Mouse (Mus musculus): Measurements from ENCODE around the gene Zfp616.

Gene Zfp616

GRCm38 (mm10) chr11:74069655-74070054 is at the start of gene Zfp616:
Zfp616 (plus strand) TSS chr11:74069955.
- DNase-seq (ENCODE audit: low spot score) = no peak

- DNase-seq (ENCODE audit: low spot score) = no peak
Measured at GRCm38 (mm10) chr11:74051347-74051746, 18.4 kb upstream of the Zfp616 start.

GRCm38 (mm10) chr11:74056451-74056850 is 13.3 kb upstream of the Zfp616 start, which contains the start of the genes Olfr139 and Olfr399:
Olfr139 (minus strand) TSS chr11:74056551.
Olfr399 (minus strand) TSS chr11:74056615.
- DNase-seq (ENCODE audit: low spot score) = no peak

GRCm38 (mm10) chr11:74100724-74101123 is 31.0 kb downstream of the Zfp616 start:
- DNase-seq (ENCODE audit: low spot score) = no peak

- DNase-seq (ENCODE audit: low spot score) = no peak
Measured at GRCm38 (mm10) chr11:74101507-74101906, 31.8 kb downstream of the Zfp616 start.

- DNase-seq (ENCODE audit: low spot score) = no peak
Measured at GRCm38 (mm10) chr11:74105066-74105465, 35.3 kb downstream of the Zfp616 start.

- DNase-seq (ENCODE audit: low spot score) = no peak
Measured at GRCm38 (mm10) chr11:74113412-74113811, 43.7 kb downstream of the Zfp616 start, which contains the start of gene Olfr401. Olfr401 (plus strand) TSS chr11:74113712.
